Mouse (Mus musculus): ENCODE results near the gene Olfr281.

GRCm38 (mm10) chr15:98469596-98469995, 17.2 kb downstream of the Olfr281 start, which contains the start of gene OR5BS1P:
- TF ChIP-seq POLR2A (IDR thresholded peaks at IDR 0.05; ENCODE audit: insufficient read depth, low read depth, low read length) (no peak), CTCF (IDR thresholded peaks at IDR 0.05) (no peak)
